Mouse (Mus musculus) cortical plate, adult 2 months (tissue): ENCODE results near the gene Nxt1.

Source experiments
- CTCF ChIP-seq: fragments of 200-500 bp; IDR thresholded peaks from 2 replicates; pipeline ENCODE4 v1.5.1; 2011; ENCODE audit warnings: mild to moderate bottlenecking, control low read depth, low read length; ENCODE audit not compliant: insufficient read depth; ENCODE audit errors: extremely low read depth
- POLR2A ChIP-seq: fragments of 200-500 bp; IDR thresholded peaks from 2 replicates; pipeline ENCODE4 v1.6.1; 2011; ENCODE audit warnings: mild to moderate bottlenecking, low read length, control low read depth; ENCODE audit not compliant: insufficient read depth; ENCODE audit errors: extremely low read depth

- TF ChIP-seq CTCF (no peak), POLR2A (no peak)
These were observed 40.8 kb upstream of the Nxt1 start for GRCm38 (mm10) chr2:148631602-148632001.
